7 mouse cellular contexts compared by ENCODE assay signal in genomic region chr3:127257969-127258368, GRCm38 (mm10).
DNase-seq lines count a peak whose midpoint lies in the region; ATAC-seq and TF ChIP-seq lines count a peak whose summit lies in the region.

No protein-coding gene starts in this region.

- DNase-seq in right cerebral cortex, postnatal 4 days, result peak; percentile 8
- no peak for DNase-seq in right cerebral cortex, postnatal 10 days (ENCODE audit: low spot score in 2 of 2)
- peak; percentile 11 to 29 for DNase-seq in heart, postnatal 36 days
- no peak for DNase-seq in liver, embryonic 13.5 days
- no peak for DNase-seq in layer of hippocampus, postnatal 14 days (ENCODE audit: low spot score in 2 of 2)

- ATAC-seq in embryonic facial prominence, embryonic 12.5 days (ENCODE audit: insufficient number of reproducible peaks, insufficient read depth, low FRiP score, low TSS enrichment), result no peak
- no peak for ATAC-seq in liver, embryonic 13.5 days (ENCODE audit: low read depth)

- H3K4me1 ChIP-seq in embryonic facial prominence, embryonic 12.5 days, result no peaks in the 10 kb centered on the region
- no peaks in the 10 kb centered on the region for H3K4me1 ChIP-seq in liver, embryonic 13.5 days (replicated peaks)
- peaks cover 6% of the 10 kb centered on the region for H3K4me1 ChIP-seq in testis, adult 2 months (ENCODE audit: control insufficient read depth, insufficient read depth, low read length)

- under 1% methylated on average over 18 of the region's 18 CpGs for WGBS in embryonic facial prominence, embryonic 12.5 days
- 2% methylated on average over 18 of the region's 18 CpGs for WGBS in liver, embryonic 13.5 days (ENCODE audit: insufficient replicate concordance)

- peak overlapping the region; percentile 34; the same call in 1 of the 2 replicates for H3K9ac ChIP-seq in embryonic facial prominence, embryonic 12.5 days
- no peak overlapping the region for H3K9ac ChIP-seq in liver, embryonic 13.5 days

- H3K9me3 ChIP-seq in embryonic facial prominence, embryonic 12.5 days, result no peaks in the 10 kb centered on the region
- no peaks in the 10 kb centered on the region for H3K9me3 ChIP-seq in liver, embryonic 13.5 days (replicated peaks)

- TF ChIP-seq CTCF in testis, adult 2 months (IDR thresholded peaks at IDR 0.05; ENCODE audit: control insufficient read depth, insufficient read depth, insufficient replicate concordance, low read depth, low read length), result no peak

- intact Hi-C loops in heart, postnatal 36 days (cut with DNase I), result no loop called here

- no peaks in the 10 kb centered on the region for H3K27me3 ChIP-seq in embryonic facial prominence, embryonic 12.5 days
- 0 out of 2 replicates have a peak, but pooled peaks cover 4% of the 10 kb centered on the region for H3K27me3 ChIP-seq in liver, embryonic 13.5 days
- no peaks in the 10 kb centered on the region for H3K27me3 ChIP-seq in testis, adult 2 months (ENCODE audit: control insufficient read depth, insufficient read depth, low read length)

- no peak for TF ChIP-seq POLR2A in testis, adult 2 months (IDR thresholded peaks at IDR 0.05; ENCODE audit: control insufficient read depth, low read depth, low read length)

- no peaks in the 10 kb centered on the region for H3K36me3 ChIP-seq in embryonic facial prominence, embryonic 12.5 days
- no peaks in the 10 kb centered on the region for H3K36me3 ChIP-seq in liver, embryonic 13.5 days
- H3K36me3 ChIP-seq in testis, adult 2 months (ENCODE audit: control insufficient read depth, insufficient read depth, low read length), result no peaks in the 10 kb centered on the region

- H3K27ac ChIP-seq in embryonic facial prominence, embryonic 12.5 days, result peak overlapping the region; percentile 90
- H3K27ac ChIP-seq in liver, embryonic 13.5 days, result no peak overlapping the region
- H3K27ac ChIP-seq in testis, adult 2 months (ENCODE audit: control insufficient read depth, insufficient read depth, low read depth, low read length), result peak overlapping the region; percentile 43; the same call in 1 of the 2 replicates

- peak overlapping the region; percentile 46 for H3K4me3 ChIP-seq in embryonic facial prominence, embryonic 12.5 days
- H3K4me3 ChIP-seq in liver, embryonic 13.5 days (replicated peaks), result peak overlapping the region; percentile 37
- H3K4me3 ChIP-seq in testis, adult 2 months (ENCODE audit: control insufficient read depth, low read depth, low read length), result peak overlapping the region; percentile 65

- H3K4me2 ChIP-seq in embryonic facial prominence, embryonic 12.5 days (replicated peaks), result peak overlapping the region; percentile 59
- H3K4me2 ChIP-seq in liver, embryonic 13.5 days, result peak overlapping the region; percentile 46

Comparison
In these comparisons a context has a peak if more than half of its experiments do, and no peak if none do; other contexts are left out.
1. DNase-seq: peak in right cerebral cortex, postnatal 4 days (single experiment) and heart, postnatal 36 days (2 of 2); none in right cerebral cortex, postnatal 10 days (0 of 2), liver, embryonic 13.5 days (single experiment) and layer of hippocampus, postnatal 14 days (0 of 2).
2. Peak in every context shown above with its lines, with median percentiles within 50 percentile points of each other: H3K4me3 ChIP-seq.